Mouse (Mus musculus): ENCODE results near the gene Rtn2. TPM values are rescaled to one million over a fixed set of nuclear protein-coding genes. Genes with fewer than 3 reads are reported as not detected.

The Rtn2 gene
- polyA plus RNA-seq, 1 experiment = 19.9 TPM

DNA sequence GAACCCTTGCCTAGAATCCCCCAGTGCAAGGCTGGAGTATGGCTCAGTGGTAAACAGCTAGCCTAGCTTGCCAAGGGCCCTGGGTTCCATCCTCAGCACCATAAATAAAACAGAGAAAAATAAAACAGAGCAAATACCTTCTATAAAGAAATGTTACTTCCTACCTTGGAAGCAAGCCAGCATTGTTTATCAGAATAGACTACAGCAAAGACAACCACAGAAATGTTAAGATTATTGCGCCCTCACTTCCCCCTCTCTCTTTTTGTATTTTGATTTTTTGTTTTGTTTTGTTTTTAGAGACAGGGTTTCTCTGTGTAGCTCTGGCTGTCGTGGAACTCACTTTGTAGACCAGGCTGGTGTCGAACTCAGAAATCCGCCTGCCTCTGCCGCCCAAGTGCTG, 15.4 kb downstream of the Rtn2 start:
- no peak for DNase-seq
- no peak for TF ChIP-seq POLR2A (IDR thresholded peaks at IDR 0.05; ENCODE audit: control insufficient read depth, extremely low read depth, insufficient read depth, low read length, poor library complexity)
- no peak for TF ChIP-seq CTCF (IDR thresholded peaks at IDR 0.05; ENCODE audit: borderline replicate concordance, control insufficient read depth, extremely low read depth, insufficient read depth, low read length, poor library complexity)
- Histone ChIP-seq H3K36me3 (ENCODE audit: control insufficient read depth, insufficient read depth, low read length) (no peaks in the 10 kb centered on the region), H3K27ac (ENCODE audit: control insufficient read depth, insufficient read depth, low read length) (no peak overlapping the region), H3K4me1 (replicated peaks; ENCODE audit: control insufficient read depth, insufficient read depth, low read length) (peaks cover 3% of the 10 kb centered on the region), H3K27me3 (ENCODE audit: control insufficient read depth, insufficient read depth, low read length) (peaks cover 7% of the 10 kb centered on the region; the same call in 1 of the 2 replicates), H3K4me3 (ENCODE audit: control insufficient read depth, insufficient read depth, low read length) (no peak overlapping the region)
- 93% methylated on average over 5 of the region's 5 CpGs for WGBS

DNA sequence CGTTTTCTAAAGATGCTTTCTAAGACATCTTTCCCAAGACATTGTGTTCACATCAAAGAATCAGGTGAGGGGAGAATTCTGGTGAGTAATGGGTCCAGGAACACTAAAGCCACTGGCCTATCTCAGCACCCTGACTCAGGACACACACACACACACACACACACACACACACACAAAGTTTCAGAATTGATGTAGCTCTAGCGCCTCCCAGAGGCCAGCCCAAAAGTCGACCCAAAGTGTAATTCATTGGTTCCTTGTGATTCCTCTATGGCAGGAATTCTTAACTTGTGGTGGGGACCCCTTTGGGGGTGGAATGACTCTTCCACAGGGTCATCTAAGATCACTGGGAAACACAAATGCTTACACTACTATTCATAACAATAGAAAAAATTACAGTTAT, 16.8 kb downstream of the Rtn2 start:
- Histone ChIP-seq H3K4me1 (replicated peaks; ENCODE audit: control insufficient read depth, insufficient read depth, low read length) (peaks cover 9% of the 10 kb centered on the region), H3K27ac (ENCODE audit: control insufficient read depth, insufficient read depth, low read length) (no peak overlapping the region), H3K36me3 (ENCODE audit: control insufficient read depth, insufficient read depth, low read length) (no peaks in the 10 kb centered on the region), H3K4me3 (ENCODE audit: control insufficient read depth, insufficient read depth, low read length) (no peak overlapping the region), H3K27me3 (ENCODE audit: control insufficient read depth, insufficient read depth, low read length) (peaks cover 11% of the 10 kb centered on the region)
- TF ChIP-seq CTCF (IDR thresholded peaks at IDR 0.05; ENCODE audit: borderline replicate concordance, control insufficient read depth, extremely low read depth, insufficient read depth, low read length, poor library complexity) = no peak
- TF ChIP-seq POLR2A (IDR thresholded peaks at IDR 0.05; ENCODE audit: control insufficient read depth, extremely low read depth, insufficient read depth, low read length, poor library complexity) = no peak
- DNase-seq = no peak
- WGBS = 22% methylated on average over 3 of the region's 3 CpGs

- peaks cover 12% of the 10 kb centered on the region for H3K4me1 ChIP-seq (replicated peaks; ENCODE audit: control insufficient read depth, insufficient read depth, low read length)
- H3K27ac ChIP-seq (ENCODE audit: control insufficient read depth, insufficient read depth, low read length) = no peak overlapping the region
- peaks cover 21% of the 10 kb centered on the region for H3K27me3 ChIP-seq (ENCODE audit: control insufficient read depth, insufficient read depth, low read length)
- peak; percentile 80 for DNase-seq
- under 1% methylated on average over 29 of the region's 29 CpGs for WGBS
- H3K36me3 ChIP-seq (ENCODE audit: control insufficient read depth, insufficient read depth, low read length) = no peaks in the 10 kb centered on the region
- H3K4me3 ChIP-seq (ENCODE audit: control insufficient read depth, insufficient read depth, low read length) = peak overlapping the region; percentile 36
- TF ChIP-seq POLR2A (IDR thresholded peaks at IDR 0.05; ENCODE audit: control insufficient read depth, extremely low read depth, insufficient read depth, low read length, poor library complexity) = no peak
- TF ChIP-seq CTCF (IDR thresholded peaks at IDR 0.05; ENCODE audit: borderline replicate concordance, control insufficient read depth, extremely low read depth, insufficient read depth, low read length, poor library complexity) = peak; percentile 91; the same call in 1 of the 2 replicates
These were observed 18.3 kb downstream of the Rtn2 start for GRCm38 (mm10) chr7:19300501-19301421.

DNA sequence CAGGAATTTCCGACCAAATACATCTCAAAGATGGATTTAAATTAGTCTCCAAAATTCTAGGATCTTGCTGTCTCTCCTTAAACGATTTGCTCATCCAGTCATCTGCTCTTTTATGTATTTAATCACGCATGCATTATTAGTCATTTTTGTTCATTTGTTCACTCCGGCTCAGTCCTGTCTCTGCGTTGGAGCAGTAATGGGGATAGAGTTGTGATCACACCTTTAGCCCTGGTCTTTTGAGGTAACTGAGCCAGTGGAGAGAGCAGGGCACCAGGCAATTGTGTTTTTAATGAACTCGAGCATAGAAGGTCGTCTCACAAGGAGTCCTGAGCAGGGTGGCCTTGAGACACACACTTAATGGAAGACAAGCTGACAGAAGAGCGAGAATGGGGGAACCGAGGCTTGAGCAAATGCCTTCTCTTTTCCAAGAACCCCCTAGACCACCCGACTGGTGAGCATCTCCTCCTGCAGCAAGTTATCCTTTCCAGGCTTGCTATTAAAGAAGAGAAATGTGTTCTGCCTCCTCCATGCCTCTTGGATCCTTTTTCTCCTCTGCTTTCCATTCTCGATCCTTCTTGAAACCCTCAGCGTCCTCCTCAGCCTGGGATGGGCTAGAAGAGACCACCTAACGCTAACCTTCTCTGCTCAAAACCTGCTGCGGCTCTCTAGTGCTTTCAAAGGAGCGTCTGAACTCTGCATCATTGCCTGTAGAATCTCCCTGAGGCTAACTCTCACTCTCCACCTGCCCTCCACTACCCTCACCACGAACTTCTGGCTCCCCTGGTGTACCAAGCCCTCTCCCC, 19.2 kb downstream of the Rtn2 start:
- no peaks in the 10 kb centered on the region for H3K36me3 ChIP-seq (ENCODE audit: control insufficient read depth, insufficient read depth, low read length)
- no peak for DNase-seq
- H3K27ac ChIP-seq (ENCODE audit: control insufficient read depth, insufficient read depth, low read length) = no peak overlapping the region
- WGBS = 11% methylated on average over 16 of the region's 16 CpGs
- no peak overlapping the region for H3K4me3 ChIP-seq (ENCODE audit: control insufficient read depth, insufficient read depth, low read length)
- TF ChIP-seq POLR2A (IDR thresholded peaks at IDR 0.05; ENCODE audit: control insufficient read depth, extremely low read depth, insufficient read depth, low read length, poor library complexity) = no peak
- TF ChIP-seq CTCF (IDR thresholded peaks at IDR 0.05; ENCODE audit: borderline replicate concordance, control insufficient read depth, extremely low read depth, insufficient read depth, low read length, poor library complexity) = no peak
- peaks cover 12% of the 10 kb centered on the region for H3K4me1 ChIP-seq (replicated peaks; ENCODE audit: control insufficient read depth, insufficient read depth, low read length)
- peaks cover 21% of the 10 kb centered on the region for H3K27me3 ChIP-seq (ENCODE audit: control insufficient read depth, insufficient read depth, low read length)

- no peak for DNase-seq
- Histone ChIP-seq H3K27ac (ENCODE audit: control insufficient read depth, insufficient read depth, low read length) (no peak overlapping the region), H3K4me3 (ENCODE audit: control insufficient read depth, insufficient read depth, low read length) (no peak overlapping the region), H3K27me3 (ENCODE audit: control insufficient read depth, insufficient read depth, low read length) (peaks cover 21% of the 10 kb centered on the region), H3K36me3 (ENCODE audit: control insufficient read depth, insufficient read depth, low read length) (no peaks in the 10 kb centered on the region), H3K4me1 (replicated peaks; ENCODE audit: control insufficient read depth, insufficient read depth, low read length) (peaks cover 12% of the 10 kb centered on the region)
- WGBS = 64% methylated on average over 13 of the region's 13 CpGs
- TF ChIP-seq POLR2A (IDR thresholded peaks at IDR 0.05; ENCODE audit: control insufficient read depth, extremely low read depth, insufficient read depth, low read length, poor library complexity) (no peak), CTCF (IDR thresholded peaks at IDR 0.05; ENCODE audit: borderline replicate concordance, control insufficient read depth, extremely low read depth, insufficient read depth, low read length, poor library complexity) (no peak)
These were observed 20.0 kb downstream of the Rtn2 start for GRCm38 (mm10) chr7:19302264-19303045.

GRCm38 (mm10) chr7:19303046-19303305, 20.6 kb downstream of the Rtn2 start:
- peaks cover 21% of the 10 kb centered on the region for H3K27me3 ChIP-seq (ENCODE audit: control insufficient read depth, insufficient read depth, low read length)
- 81% methylated on average over 12 of the region's 12 CpGs for WGBS
- H3K4me1 ChIP-seq (replicated peaks; ENCODE audit: control insufficient read depth, insufficient read depth, low read length) = peaks cover 16% of the 10 kb centered on the region

More at GRCm38 (mm10) chr7:19303046-19303305, 20.6 kb downstream of the Rtn2 start:
- no peak for DNase-seq
- no peak for TF ChIP-seq CTCF (IDR thresholded peaks at IDR 0.05; ENCODE audit: borderline replicate concordance, control insufficient read depth, extremely low read depth, insufficient read depth, low read length, poor library complexity)
- no peak for TF ChIP-seq POLR2A (IDR thresholded peaks at IDR 0.05; ENCODE audit: control insufficient read depth, extremely low read depth, insufficient read depth, low read length, poor library complexity)
- Histone ChIP-seq H3K27ac (ENCODE audit: control insufficient read depth, insufficient read depth, low read length) (no peak overlapping the region), H3K36me3 (ENCODE audit: control insufficient read depth, insufficient read depth, low read length) (no peaks in the 10 kb centered on the region), H3K4me3 (ENCODE audit: control insufficient read depth, insufficient read depth, low read length) (no peak overlapping the region)

All from thymus, adult 2 months (tissue).